10 mouse cellular contexts compared by ENCODE assay signal in genomic region chr1:74111696-74112030, GRCm38 (mm10). TPM values are rescaled to one million over a fixed set of nuclear protein-coding genes. Genes with fewer than 3 reads are reported as not detected.
DNase-seq lines count a peak whose midpoint lies in the region; ATAC-seq lines count a peak whose summit lies in the region.
"Had no signal": no experiment of that assay in that cellular context is flagged by ENCODE, and none has a peak within 500 bp of the region (broad histone marks: within the 10 kb centered on the region; RNA-seq: fewer than 3 reads in every experiment).

No protein-coding gene starts in this region.

- no peak overlapping the region for H3K4me3 ChIP-seq in kidney, embryonic 16.5 days (ENCODE audit: low read length)
- H3K4me3 ChIP-seq in embryonic facial prominence, embryonic 12.5 days, result no peak overlapping the region
- no peak overlapping the region for H3K4me3 ChIP-seq in hindbrain, embryonic 16.5 days (ENCODE audit: low read length)
- H3K4me3 ChIP-seq in neural tube, embryonic 12.5 days, result no peak overlapping the region

- 29% methylated on average over 6 of the region's 6 CpGs for WGBS in kidney, embryonic 16.5 days
- 16% methylated on average over 6 of the region's 6 CpGs for WGBS in embryonic facial prominence, embryonic 12.5 days
- 19% methylated on average over 6 of the region's 6 CpGs for WGBS in hindbrain, embryonic 16.5 days
- WGBS in neural tube, embryonic 12.5 days, result 17% methylated on average over 6 of the region's 6 CpGs

- peak overlapping the region; percentile 13; the same call in 1 of the 2 replicates for H3K9ac ChIP-seq in kidney, embryonic 16.5 days (replicated peaks; ENCODE audit: low read length)
- H3K9ac ChIP-seq in embryonic facial prominence, embryonic 12.5 days, result no peak overlapping the region
- H3K9ac ChIP-seq in hindbrain, embryonic 16.5 days (ENCODE audit: low read depth, low read length), result no peak overlapping the region
- H3K9ac ChIP-seq in neural tube, embryonic 12.5 days, result no peak overlapping the region

- DNase-seq in kidney, adult 8-10 months, result no peak
- DNase-seq in frontal cortex, postnatal 25 days (ENCODE audit: low spot score in 2 of 2), result no peak
- no peak for DNase-seq in urinary bladder, adult 2 months (ENCODE audit: low spot score)
- DNase-seq in cerebellum, postnatal 10 days, result no peak
- DNase-seq: right cerebral cortex, postnatal 25 days had no signal

- no peaks in the 10 kb centered on the region for H3K27me3 ChIP-seq in kidney, embryonic 16.5 days (ENCODE audit: insufficient read depth, low read length)
- H3K27me3 ChIP-seq in embryonic facial prominence, embryonic 12.5 days, result 0 out of 2 replicates have a peak, but pooled peaks cover 2% of the 10 kb centered on the region
- no peaks in the 10 kb centered on the region for H3K27me3 ChIP-seq in hindbrain, embryonic 16.5 days (replicated peaks; ENCODE audit: control insufficient read depth, insufficient read depth, low read length)
- H3K27me3 ChIP-seq in neural tube, embryonic 12.5 days (replicated peaks), result peaks cover 4% of the 10 kb centered on the region; the same call in 1 of the 2 replicates

- H3K4me1 ChIP-seq in kidney, embryonic 16.5 days (ENCODE audit: insufficient read depth, low read length), result peaks cover 36% of the 10 kb centered on the region
- peaks cover 22% of the 10 kb centered on the region for H3K4me1 ChIP-seq in embryonic facial prominence, embryonic 12.5 days
- H3K4me1 ChIP-seq in hindbrain, embryonic 16.5 days (ENCODE audit: control insufficient read depth, insufficient read depth, low read depth, low read length), result peaks cover 22% of the 10 kb centered on the region
- H3K4me1 ChIP-seq in neural tube, embryonic 12.5 days, result peaks cover 50% of the 10 kb centered on the region

- no peaks in the 10 kb centered on the region for H3K36me3 ChIP-seq in kidney, embryonic 16.5 days (ENCODE audit: insufficient read depth, low read length)
- H3K36me3 ChIP-seq in embryonic facial prominence, embryonic 12.5 days, result no peaks in the 10 kb centered on the region
- H3K36me3 ChIP-seq in hindbrain, embryonic 16.5 days (ENCODE audit: control insufficient read depth, insufficient read depth, low read length), result no peaks in the 10 kb centered on the region
- H3K36me3 ChIP-seq in neural tube, embryonic 12.5 days, result no peaks in the 10 kb centered on the region

- H3K9me3 ChIP-seq in kidney, embryonic 16.5 days (ENCODE audit: low read length), result no peaks in the 10 kb centered on the region
- H3K9me3 ChIP-seq in embryonic facial prominence, embryonic 12.5 days, result no peaks in the 10 kb centered on the region
- H3K9me3 ChIP-seq in hindbrain, embryonic 16.5 days (ENCODE audit: control insufficient read depth, low read length), result no peaks in the 10 kb centered on the region
- no peaks in the 10 kb centered on the region for H3K9me3 ChIP-seq in neural tube, embryonic 12.5 days

- H3K4me2 ChIP-seq in kidney, embryonic 16.5 days (replicated peaks; ENCODE audit: low read depth, low read length), result no peak overlapping the region
- peak overlapping the region; percentile 17 for H3K4me2 ChIP-seq in embryonic facial prominence, embryonic 12.5 days (replicated peaks)
- no peak overlapping the region for H3K4me2 ChIP-seq in hindbrain, embryonic 16.5 days (ENCODE audit: low read length)
- peak overlapping the region; percentile 32 for H3K4me2 ChIP-seq in neural tube, embryonic 12.5 days (replicated peaks)

- H3K27ac ChIP-seq in kidney, embryonic 16.5 days (ENCODE audit: low read length), result peak overlapping the region; percentile 29
- H3K27ac ChIP-seq in embryonic facial prominence, embryonic 12.5 days, result peak overlapping the region; percentile 66
- peak overlapping the region; percentile 69 for H3K27ac ChIP-seq in hindbrain, embryonic 16.5 days (ENCODE audit: low read depth, low read length)
- H3K27ac ChIP-seq in neural tube, embryonic 12.5 days, result peak overlapping the region; percentile 55

- peak; percentile 40 for ATAC-seq in kidney, embryonic 16.5 days (ENCODE audit: low FRiP score, low TSS enrichment)
- ATAC-seq in embryonic facial prominence, embryonic 12.5 days (ENCODE audit: insufficient number of reproducible peaks, insufficient read depth, low FRiP score, low TSS enrichment), result no peak
- ATAC-seq in hindbrain, embryonic 16.5 days, result no peak
- ATAC-seq in neural tube, embryonic 12.5 days (ENCODE audit: low FRiP score, low read depth), result peak; percentile 64

RNA-seq across cellular contexts. Expression of gene Tns1, which starts 12.6 kb away (rescaled TPM):
- polyA plus RNA-seq in kidney, embryonic 16.5 days (2015; fragmentation: Nextera tagmentation; extraction: Ambion mirVana), result 77.3 and 78.3 TPM in 2 replicates
- polyA plus RNA-seq in embryonic facial prominence, embryonic 12.5 days (2016; fragmentation: Nextera tagmentation; extraction: Ambion mirVana), result 38.8 and 39.4 TPM in 2 replicates
- 13.5 and 13.7 TPM in 2 replicates for polyA plus RNA-seq in hindbrain, embryonic 16.5 days (2015; fragmentation: Nextera tagmentation; extraction: Ambion mirVana)
- 13.8 and 16.5 TPM in 2 replicates for polyA plus RNA-seq in neural tube, embryonic 12.5 days (2016; fragmentation: Nextera tagmentation; extraction: Ambion mirVana)
- polyA plus RNA-seq in urinary bladder, adult 2 months (2012; rRNA removed), result 192 and 408 TPM in 2 replicates

RNA-seq across cellular contexts. Expression of gene Rufy4, which starts 13.7 kb away (rescaled TPM):
- polyA plus RNA-seq in kidney, embryonic 16.5 days (2015; fragmentation: Nextera tagmentation; extraction: Ambion mirVana), result 0.22 and 0.32 TPM in 2 replicates
- polyA plus RNA-seq in embryonic facial prominence, embryonic 12.5 days (2016; fragmentation: Nextera tagmentation; extraction: Ambion mirVana), result 0.22 and 0.26 TPM in 2 replicates
- polyA plus RNA-seq in hindbrain, embryonic 16.5 days (2015; fragmentation: Nextera tagmentation; extraction: Ambion mirVana), result 0.14 and 0.35 TPM in 2 replicates
- 0.37 and 0.51 TPM in 2 replicates for polyA plus RNA-seq in neural tube, embryonic 12.5 days (2016; fragmentation: Nextera tagmentation; extraction: Ambion mirVana)
- 1.2 TPM in 2 replicates for polyA plus RNA-seq in urinary bladder, adult 2 months (2012; rRNA removed)
- polyA plus RNA-seq: liver, embryonic 16.5 days had no signal

RNA-seq across cellular contexts. Expression of gene Cxcr2, which starts 42.1 kb away (rescaled TPM):
- polyA plus RNA-seq in kidney, embryonic 16.5 days (2015; fragmentation: Nextera tagmentation; extraction: Ambion mirVana), result 0.11 and 0.24 TPM in 2 replicates
- polyA plus RNA-seq in embryonic facial prominence, embryonic 12.5 days (2016; fragmentation: Nextera tagmentation; extraction: Ambion mirVana), result 0.08 and 0.10 TPM in 2 replicates
- polyA plus RNA-seq in hindbrain, embryonic 16.5 days (2015; fragmentation: Nextera tagmentation; extraction: Ambion mirVana), result 0.05 and 0.10 TPM in 2 replicates
- polyA plus RNA-seq in neural tube, embryonic 12.5 days (2016; fragmentation: Nextera tagmentation; extraction: Ambion mirVana), result 0.08 and 0.32 TPM in 2 replicates
- 0.03 TPM in 2 replicates for polyA plus RNA-seq in urinary bladder, adult 2 months (2012; rRNA removed)

Comparison
In these comparisons a context has a peak if more than half of its experiments do, and no peak if none do; other contexts are left out.
1. ATAC-seq: peak in kidney, embryonic 16.5 days (single experiment) and neural tube, embryonic 12.5 days (single experiment); none in embryonic facial prominence, embryonic 12.5 days (single experiment) and hindbrain, embryonic 16.5 days (single experiment).
2. H3K4me2 ChIP-seq: peak in embryonic facial prominence, embryonic 12.5 days (single experiment) and neural tube, embryonic 12.5 days (single experiment); none in kidney, embryonic 16.5 days (single experiment) and hindbrain, embryonic 16.5 days (single experiment).
3. Peak in every context shown above with its lines, with median percentiles within 50 percentile points of each other: H3K27ac ChIP-seq.